Mouse (Mus musculus) myocyte (in vitro differentiated cells): ENCODE results near the gene Kcnd1. TPM values are rescaled to one million over a fixed set of nuclear protein-coding genes. Genes with fewer than 3 reads are reported as not detected.

ENCODE experiments used
- H3K27me3 ChIP-seq: one replicate; pipeline ENCODE4 v1.6.1; 2011; ENCODE audit not compliant: control insufficient read depth, insufficient read depth, insufficient read length
- H3K36me3 ChIP-seq: one replicate; pipeline ENCODE4 v1.6.1; 2011; ENCODE audit not compliant: control insufficient read depth, insufficient read depth
- H3K4me2 ChIP-seq: one replicate; pipeline ENCODE4 v1.6.1; 2011; ENCODE audit warnings: low read depth, control low read depth
- H3K4me3 ChIP-seq: one replicate; pipeline ENCODE4 v1.5.1; 2011; ENCODE audit warnings: mild to moderate bottlenecking, control low read depth, moderate library complexity
- H3K79me2 ChIP-seq: one replicate; pipeline ENCODE4 v1.6.1; 2011; ENCODE audit not compliant: control insufficient read depth, insufficient read depth
- H3ac ChIP-seq: one replicate; pipeline ENCODE4 v1.6.1; 2011; ENCODE audit not compliant: control insufficient read depth, insufficient read length
- CEBPB ChIP-seq: IDR thresholded peaks from 2 replicates; pipeline ENCODE4 v1.6.1; 2011; ENCODE audit warnings: mild to moderate bottlenecking, moderate library complexity; ENCODE audit not compliant: poor library complexity, insufficient read depth, severe bottlenecking
- E2F4 ChIP-seq: IDR thresholded peaks from one replicate; pipeline ENCODE4 v1.6.1; 2011; ENCODE audit warnings: mild to moderate bottlenecking, control low read depth, moderate library complexity; ENCODE audit not compliant: insufficient read depth
- MAX ChIP-seq: IDR thresholded peaks from one replicate; pipeline ENCODE4 v1.6.1; 2011; ENCODE audit warnings: low read depth, mild to moderate bottlenecking, control low read depth
- MYOD1 ChIP-seq, 3 experiments: IDR thresholded peaks; one replicate each; pipeline ENCODE4 v1.6.1; 2011; ENCODE audit warnings: control low read depth in 2 of 3, low read depth in 2 of 3, mild to moderate bottlenecking in 2 of 3, moderate library complexity in 1 of 3; ENCODE audit not compliant: insufficient read length in 2 of 3, control insufficient read depth in 1 of 3
- MYOG ChIP-seq, 3 experiments: IDR thresholded peaks; one replicate each; pipeline ENCODE4 v1.6.1; 2011; ENCODE audit warnings: control low read depth in 2 of 3, low read depth in 2 of 3, mild to moderate bottlenecking in 2 of 3; ENCODE audit not compliant: insufficient read length in 2 of 3, control insufficient read depth in 1 of 3, insufficient read depth in 1 of 3
- POLR2A ChIP-seq: IDR thresholded peaks from one replicate; pipeline ENCODE4 v1.6.1; 2011; ENCODE audit warnings: low read depth, mild to moderate bottlenecking, control low read depth, moderate library complexity; ENCODE audit not compliant: insufficient read length
- POLR2AphosphoS2 ChIP-seq: IDR thresholded peaks from one replicate; pipeline ENCODE4 v1.6.1; 2011; ENCODE audit warnings: low read depth, control low read depth; ENCODE audit not compliant: insufficient read length
- REST ChIP-seq: IDR thresholded peaks from one replicate; pipeline ENCODE4 v1.6.1; 2011; ENCODE audit warnings: mild to moderate bottlenecking, control low read depth, moderate library complexity; ENCODE audit not compliant: insufficient read depth, insufficient read length
- SRF ChIP-seq: IDR thresholded peaks from one replicate; pipeline ENCODE4 v1.6.1; 2011; ENCODE audit warnings: low read depth; ENCODE audit not compliant: control insufficient read depth, insufficient read length
- TCF12 ChIP-seq: IDR thresholded peaks from one replicate; pipeline ENCODE4 v1.6.1; 2011; ENCODE audit warnings: mild to moderate bottlenecking, control low read depth; ENCODE audit not compliant: poor library complexity, insufficient read depth, severe bottlenecking
- TCF3 ChIP-seq: IDR thresholded peaks from one replicate; pipeline ENCODE4 v1.6.1; 2011; ENCODE audit warnings: low read depth, control low read depth; ENCODE audit not compliant: insufficient read length
- USF1 ChIP-seq: IDR thresholded peaks from one replicate; pipeline ENCODE4 v1.6.1; 2011; ENCODE audit warnings: low read depth, mild to moderate bottlenecking, control low read depth, moderate library complexity
- polyA plus RNA-seq: library from polyadenylated mRNA; unstranded; fragments of >200 nt; fragmentation: generic; extraction: Trizol; gene quantifications from one replicate; pipeline ENCODE4 v1.2.1, GENCODE M21; 2012; ENCODE audit warnings: missing spikeins

Gene Kcnd1
- 0.16 TPM for polyA plus RNA-seq

DNA sequence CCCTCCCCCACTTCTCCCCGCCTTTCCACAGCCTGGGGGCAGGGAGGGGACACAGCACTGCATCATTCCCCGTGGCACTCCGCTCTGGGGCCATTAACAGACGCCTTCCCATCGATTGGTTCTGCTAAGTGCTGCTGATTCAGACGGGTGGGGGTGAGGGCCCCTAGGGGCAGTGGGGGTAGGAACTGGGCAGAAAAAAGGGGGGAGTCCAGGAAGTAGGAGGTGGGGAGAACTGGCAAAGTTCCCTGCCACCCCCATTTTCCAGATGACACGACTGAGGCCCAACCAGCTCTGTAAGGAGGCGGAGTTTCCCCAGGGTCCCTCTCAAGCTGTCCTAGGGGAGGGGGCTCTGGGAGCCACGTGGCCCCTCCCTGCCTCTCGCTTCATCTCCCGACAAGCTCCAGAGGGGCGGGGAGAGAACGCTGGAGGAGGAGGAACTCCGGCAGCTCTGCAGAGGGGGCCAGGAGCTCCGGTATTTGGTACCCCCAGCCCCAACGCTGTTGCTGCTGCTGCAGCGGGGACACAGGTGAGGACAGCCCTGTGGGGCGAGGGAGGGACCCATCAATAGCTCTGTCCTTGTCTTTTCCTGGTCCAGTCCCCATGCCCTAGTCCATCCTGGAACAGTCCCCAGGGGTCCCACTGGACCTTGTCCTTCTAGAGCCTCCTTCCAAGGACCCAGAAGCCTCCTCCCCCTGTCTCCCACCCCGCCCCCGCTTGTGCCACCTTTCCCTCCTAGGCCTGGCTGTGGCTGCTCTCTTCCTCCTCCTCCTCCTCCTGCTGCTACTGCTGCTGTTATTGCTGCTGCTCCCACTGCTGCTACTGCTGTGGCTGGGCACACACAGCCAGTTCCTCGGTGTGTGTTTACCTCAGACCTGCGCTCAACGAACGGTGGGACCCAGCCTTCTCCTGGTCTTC, at the start of gene Kcnd1:
Gene Kcnd1 (plus strand): TSS at position 425 of the 915 bp plus-strand sequence.
- H3K27me3 ChIP-seq: no peaks in the 10 kb centered on the region
- H3K4me3 ChIP-seq: no peak within 1 kb of the TSS
- H3K36me3 ChIP-seq: no peaks in the 10 kb centered on the region
- H3K4me2 ChIP-seq: peak within 1 kb of the TSS; percentile 34
- TF ChIP-seq REST (no peak), MAX (no peak), E2F4 (no peak), SRF (no peak), POLR2A (no peak), CEBPB (no peak), USF1 (no peak), TCF3 (no peak), MYOD1 (IDR thresholded peaks at IDR 0.05; ENCODE audit: control insufficient read depth in 1 of 3, insufficient read length in 2 of 3, low read depth in 2 of 3) (no peak), POLR2AphosphoS2 (no peak), TCF12 (no peak), MYOG (IDR thresholded peaks at IDR 0.05; ENCODE audit: control insufficient read depth in 1 of 3, insufficient read depth in 1 of 3, insufficient read length in 2 of 3, low read depth in 2 of 3) (no peak)
- no peaks in the 10 kb centered on the region for H3K79me2 ChIP-seq
- H3ac ChIP-seq: no peak within 1 kb of the TSS

DNA sequence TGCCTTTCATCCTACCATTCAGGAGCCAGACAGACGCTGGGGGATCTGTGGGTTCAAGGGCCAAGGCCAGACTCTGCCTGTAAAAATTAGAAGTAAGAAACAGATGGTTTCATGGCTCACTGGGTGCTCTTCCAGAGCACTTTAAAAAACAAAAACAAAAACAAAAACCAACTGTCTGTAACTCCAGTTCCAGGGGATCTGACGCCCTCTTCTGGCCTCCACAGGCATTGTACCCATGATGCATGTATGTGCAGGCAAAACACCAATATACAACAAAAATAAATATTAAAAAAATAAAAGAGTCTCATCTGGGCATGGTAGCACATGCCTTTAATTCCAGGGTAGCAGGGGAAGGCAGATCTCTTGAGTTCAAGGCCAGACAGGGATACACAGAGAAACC, 49.3 kb upstream of the Kcnd1 start:
- H3K4me2 ChIP-seq: no peak overlapping the region
- peaks cover 8% of the 10 kb centered on the region for H3K36me3 ChIP-seq
- no peak overlapping the region for H3K4me3 ChIP-seq
- TF ChIP-seq POLR2AphosphoS2 (no peak), E2F4 (no peak), POLR2A (no peak), TCF3 (no peak), MAX (no peak), MYOG (IDR thresholded peaks at IDR 0.05; ENCODE audit: control insufficient read depth in 1 of 3, insufficient read depth in 1 of 3, insufficient read length in 2 of 3, low read depth in 2 of 3) (no peak), MYOD1 (IDR thresholded peaks at IDR 0.05; ENCODE audit: control insufficient read depth in 1 of 3, insufficient read length in 2 of 3, low read depth in 2 of 3) (no peak)
- no peaks in the 10 kb centered on the region for H3K79me2 ChIP-seq
- H3K27me3 ChIP-seq: no peaks in the 10 kb centered on the region
- H3ac ChIP-seq: no peak overlapping the region

DNA sequence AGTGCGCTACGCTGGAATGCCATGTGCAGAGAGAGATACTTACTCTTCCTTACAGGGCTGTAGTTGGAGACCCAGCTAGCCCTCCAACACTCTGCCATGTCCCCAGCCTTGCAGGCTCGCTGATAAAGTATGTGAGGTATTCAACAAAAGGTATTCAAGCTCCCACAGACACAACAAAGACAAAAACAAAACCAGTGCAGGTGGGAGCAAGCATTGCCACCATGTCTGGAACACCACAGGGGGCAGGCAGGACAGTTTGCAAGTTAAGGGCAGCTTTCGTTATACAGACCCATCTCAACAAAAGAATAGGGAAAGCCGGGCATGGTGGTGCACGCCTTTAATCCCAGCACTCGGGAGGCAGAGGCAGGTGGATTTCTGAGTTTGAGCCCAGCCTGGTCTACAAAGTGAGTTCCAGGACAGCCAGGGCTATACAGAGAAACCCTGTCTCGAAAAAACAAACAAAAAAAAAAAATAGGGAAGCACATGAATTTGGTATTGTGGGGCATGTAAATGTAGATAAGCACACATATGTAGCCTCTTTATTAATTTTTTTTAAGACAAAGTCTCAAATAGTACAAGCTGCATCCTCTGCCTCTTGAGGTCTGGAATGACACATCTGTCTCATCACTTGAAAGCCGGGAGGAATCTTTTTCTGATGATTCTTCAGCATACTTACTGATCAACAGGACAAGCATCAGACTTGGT, 46.4 kb upstream of the Kcnd1 start:
- H3K4me2 ChIP-seq: no peak overlapping the region
- H3K27me3 ChIP-seq: no peaks in the 10 kb centered on the region
- TF ChIP-seq POLR2AphosphoS2 (no peak), TCF12 (no peak), MYOG (IDR thresholded peaks at IDR 0.05; ENCODE audit: control insufficient read depth in 1 of 3, insufficient read depth in 1 of 3, insufficient read length in 2 of 3, low read depth in 2 of 3) (no peak), POLR2A (no peak), REST (no peak), CEBPB (no peak), SRF (no peak), USF1 (no peak), MAX (no peak), E2F4 (no peak), MYOD1 (IDR thresholded peaks at IDR 0.05; ENCODE audit: control insufficient read depth in 1 of 3, insufficient read length in 2 of 3, low read depth in 2 of 3) (no peak), TCF3 (no peak)
- peaks cover 6% of the 10 kb centered on the region for H3K36me3 ChIP-seq
- H3ac ChIP-seq: no peak overlapping the region
- H3K4me3 ChIP-seq: no peak overlapping the region
- no peaks in the 10 kb centered on the region for H3K79me2 ChIP-seq

DNA sequence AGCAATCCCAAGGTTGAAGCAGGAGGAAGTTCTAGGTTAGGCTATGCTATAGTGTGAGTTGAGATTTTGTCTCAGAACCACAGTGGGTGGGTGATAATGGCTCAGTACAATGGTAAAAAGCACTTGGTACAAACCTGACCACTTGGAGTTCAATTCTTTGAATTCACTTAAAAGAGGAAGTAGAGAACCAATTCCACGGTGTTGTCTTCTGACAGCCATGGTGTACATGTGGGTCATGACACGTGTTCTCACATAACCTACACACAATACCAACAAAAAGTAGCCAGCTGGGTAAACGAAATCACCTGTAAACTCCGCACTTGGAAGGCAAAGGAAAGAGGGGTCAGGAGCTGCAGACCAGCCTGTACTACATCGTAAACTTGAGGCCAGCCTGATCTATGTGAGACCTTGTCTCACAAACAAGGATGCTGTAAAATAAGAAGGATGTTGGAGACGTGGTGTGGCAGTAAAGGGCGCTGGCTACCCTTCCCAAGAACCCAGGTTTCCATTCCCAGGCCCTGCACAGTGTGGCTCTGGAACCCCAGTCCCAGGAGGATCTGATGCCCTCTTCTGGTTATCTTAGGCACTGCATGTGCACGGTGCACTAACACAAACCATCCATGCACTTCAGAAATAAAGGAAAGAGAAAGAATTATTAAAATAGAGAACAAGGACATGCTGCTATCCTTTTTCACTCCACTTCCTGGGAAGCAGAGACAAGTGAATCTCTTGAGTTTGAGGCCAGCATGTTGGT, 45.6 kb upstream of the Kcnd1 start:
- Histone ChIP-seq H3K4me2 (no peak overlapping the region), H3K4me3 (no peak overlapping the region), H3ac (no peak overlapping the region), H3K27me3 (no peaks in the 10 kb centered on the region), H3K79me2 (no peaks in the 10 kb centered on the region), H3K36me3 (peaks cover 6% of the 10 kb centered on the region)
- TF ChIP-seq POLR2AphosphoS2 (peak; percentile 18), TCF3 (no peak)
